Mouse (Mus musculus) kidney, adult 10 weeks (tissue): ENCODE measurements around the gene Fam240b. TPM values are rescaled to one million over a fixed set of nuclear protein-coding genes. Genes with fewer than 3 reads are reported as not detected.

ENCODE experiments used
- polyA plus RNA-seq: library from polyadenylated mRNA; stranded (reverse); fragments of 350-450 nt; fragmentation: Illumina TruSeq; extraction: RNeasy Lipid Tissue Mini Kit (QIAGEN cat#74804); gene quantifications from one replicate; pipeline ENCODE4 v1.2.3, GENCODE M21; 2014; ENCODE audit warnings: low read depth, low replicate concordance

Fam240b gene
- polyA plus RNA-seq = not detected

GRCm38 (mm10) chr13:64497692-64498091 is at the start of gene Fam240b:
TSS of gene Fam240b (minus strand) at chr13:64497792.

GRCm38 (mm10) chr13:64432017-64432995 is 65.3 kb downstream of the Fam240b start, which contains the start of gene Cdk20:
TSS of gene Cdk20 (plus strand) at chr13:64432314.

Other genes with a start within 250 kb of the Fam240b start
- gene Cdc14b, start 222.5 kb downstream of the Fam240b start, polyA plus RNA-seq = 35.2 TPM
- 105 TPM for gene Aaed1, start 185.1 kb downstream of the Fam240b start, polyA plus RNA-seq
- gene Ctsl, start 126.9 kb downstream of the Fam240b start, polyA plus RNA-seq = 399 TPM
- gene Cdk20, start 65.5 kb downstream of the Fam240b start, polyA plus RNA-seq = 0.57 TPM